Mouse (Mus musculus): ENCODE results near the gene Srsf9.

DNA sequence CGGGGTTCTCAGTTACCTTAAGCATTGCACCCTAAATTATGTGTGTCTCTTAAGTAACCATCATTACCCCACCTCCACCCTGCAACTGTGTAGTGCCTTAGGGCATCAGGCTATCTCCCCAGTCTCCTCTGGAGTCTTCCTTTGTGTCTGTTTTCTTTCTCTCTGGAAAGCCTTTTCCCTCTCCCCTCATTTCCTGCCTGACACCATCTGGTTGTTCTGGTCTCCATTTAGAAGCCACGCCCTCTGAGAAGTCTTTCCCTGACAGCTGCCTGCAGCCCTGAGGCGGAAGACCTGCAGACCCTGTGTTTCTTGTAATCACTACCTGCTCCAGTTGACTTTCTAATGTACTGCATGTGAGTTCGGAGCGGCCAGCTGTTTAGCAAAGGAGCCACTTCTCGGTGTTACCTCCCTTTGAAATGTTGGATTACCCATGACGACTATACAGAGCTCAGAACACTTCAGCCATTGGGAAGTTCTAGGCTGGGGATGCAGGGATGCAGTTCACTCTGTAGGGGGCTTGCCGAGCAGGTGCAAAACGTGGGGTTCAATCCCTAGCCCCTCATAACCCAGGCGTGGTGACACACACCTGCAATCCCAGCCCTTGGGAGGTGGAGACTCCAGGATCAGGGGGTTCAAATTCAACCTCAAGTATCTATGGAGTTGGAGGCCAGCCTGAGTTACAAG lies 9.2 kb upstream of the Srsf9 start:
- TF ChIP-seq CTCF (conservative IDR thresholded peaks at IDR 0.05; ENCODE audit: low read length) (no peak), POU5F1 (IDR thresholded peaks at IDR 0.05; ENCODE audit: borderline replicate concordance, low read length) (no peak)

Data from E14TG2a.4 (cell line).